Mouse (Mus musculus) hindbrain, embryonic 11.5 days (tissue): ENCODE measurements around the gene Emp3. TPM values are rescaled to one million over a fixed set of nuclear protein-coding genes. Genes with fewer than 3 reads are reported as not detected.

ENCODE experiments used
- ATAC-seq: fragments of 200-750 bp; cut with Nextera tagmentation; 2 replicates; pipeline ENCODE4 v1.8.0; 2017; ENCODE audit warnings: mild to moderate bottlenecking, moderate TSS enrichment, moderate library complexity; ENCODE audit not compliant: low FRiP score
- DNase-seq: peaks from one replicate; pipeline ENCODE4 v3.0.0-alpha.2; 2015; ENCODE audit warnings: low spot score
- H3K27ac ChIP-seq: fragments of 300-500 bp; sonication (generic); 2 replicates; pipeline ENCODE4 v1.5.1; 2014; ENCODE audit warnings: mild to moderate bottlenecking, low read depth, low read length
- H3K27me3 ChIP-seq: fragments of 300-500 bp; sonication (generic); 2 replicates; pipeline ENCODE4 v1.6.1; 2014; ENCODE audit warnings: mild to moderate bottlenecking, low read length, moderate library complexity, mixed read lengths; ENCODE audit not compliant: control insufficient read depth, insufficient read depth
- H3K36me3 ChIP-seq: fragments of 300-500 bp; sonication (generic); 2 replicates; pipeline ENCODE4 v1.6.1; 2014; ENCODE audit warnings: mild to moderate bottlenecking, low read length, moderate library complexity, mixed read lengths; ENCODE audit not compliant: control insufficient read depth, insufficient read depth
- H3K4me1 ChIP-seq: fragments of 300-500 bp; sonication (generic); replicated peaks from 2 replicates; pipeline ENCODE4 v1.6.1; 2014; ENCODE audit warnings: low read length, mixed read lengths; ENCODE audit not compliant: control insufficient read depth, insufficient read depth
- H3K4me2 ChIP-seq: fragments of 300-500 bp; sonication (generic); replicated peaks from 2 replicates; pipeline ENCODE4 v1.6.1; 2014; ENCODE audit warnings: mild to moderate bottlenecking, low read depth, low read length
- H3K4me3 ChIP-seq: fragments of 300-500 bp; sonication (generic); 2 replicates; pipeline ENCODE4 v1.5.1; 2014; ENCODE audit warnings: low read depth, low read length
- H3K9ac ChIP-seq: fragments of 300-500 bp; sonication (generic); 2 replicates; pipeline ENCODE4 v1.6.1; 2014; ENCODE audit warnings: low read depth, low read length
- H3K9me3 ChIP-seq: fragments of 300-500 bp; sonication (generic); 2 replicates; pipeline ENCODE4 v1.6.1; 2016; ENCODE audit warnings: low read length; ENCODE audit not compliant: control insufficient read depth
- WGBS: fragments of 180-500 bp; shearing (Covaris S2); extraction: QIAGEN DNeasy Blood & Tissue Kit; methylation state at CpG from one replicate; pipeline ENCODE4 v1.1.7; 2014; 5-methylcytosine and 5-hydroxymethylcytosine counted together
- polyA plus RNA-seq: library from polyadenylated mRNA; unstranded; fragments of >200 nt; fragmentation: Nextera tagmentation; extraction: Ambion mirVana; gene quantifications from 2 replicates; pipeline ENCODE4 v1.2.1, GENCODE M21; 2014

The Emp3 gene
- polyA plus RNA-seq, 1 experiment from 2014 or later, result 40.5 TPM

DNA sequence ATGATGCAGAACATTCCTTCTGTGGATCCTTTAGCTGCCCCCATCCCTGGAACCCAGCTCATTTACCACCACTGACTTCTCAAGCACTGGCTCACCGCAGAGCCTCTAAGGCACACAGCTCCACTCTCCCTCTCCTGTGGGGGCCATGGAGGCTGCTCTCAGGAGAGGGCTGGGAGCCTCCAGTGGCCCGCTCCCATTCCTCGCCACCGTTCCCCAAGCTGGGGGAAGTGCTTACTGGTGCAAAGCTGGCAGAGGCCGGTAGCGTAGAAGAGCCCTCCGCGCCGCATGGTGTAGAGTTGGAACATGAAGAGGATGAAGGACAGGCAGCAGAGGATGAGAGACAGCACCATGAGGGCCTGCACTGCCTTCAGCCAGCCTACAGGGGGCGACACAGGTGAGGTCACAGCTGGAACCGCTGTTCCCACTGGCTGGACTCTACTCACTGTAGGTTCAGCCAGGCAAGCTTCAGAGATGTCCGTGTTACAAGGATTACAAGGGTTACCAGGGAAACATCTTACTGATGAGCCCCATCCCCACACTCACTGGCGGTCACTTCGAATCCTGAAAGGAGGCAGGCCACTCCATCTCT, 2.0 kb downstream of the Emp3 start:
- Histone ChIP-seq H3K9me3 (no peaks in the 10 kb centered on the region), H3K4me1 (peaks cover 17% of the 10 kb centered on the region), H3K4me2 (no peak overlapping the region), H3K27ac (no peak overlapping the region), H3K36me3 (no peaks in the 10 kb centered on the region), H3K4me3 (no peak overlapping the region), H3K9ac (no peak overlapping the region), H3K27me3 (no peaks in the 10 kb centered on the region)
- DNase-seq (no peak), ATAC-seq (no peak)
- 68% methylated on average over 14 of the region's 14 CpGs for WGBS

DNA sequence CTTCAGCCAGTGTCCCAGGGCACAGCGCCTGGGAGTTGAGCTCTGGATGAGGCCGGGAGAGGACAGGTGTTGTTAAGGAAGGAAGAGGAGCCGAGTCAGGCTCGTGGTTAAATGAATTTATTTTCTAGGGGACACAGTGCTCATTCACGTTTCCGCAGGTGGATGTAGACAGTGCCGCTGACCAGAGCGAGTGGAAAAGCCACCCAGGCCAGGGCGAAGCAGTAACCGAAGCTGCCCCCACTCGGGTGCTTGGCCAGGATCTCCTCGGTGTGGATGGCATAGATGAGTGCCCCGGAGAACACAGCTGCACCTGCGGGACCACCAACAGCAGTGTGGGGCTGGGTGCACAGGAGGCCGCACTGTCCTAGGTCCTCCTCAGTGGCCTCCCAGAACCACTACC, 3.3 kb downstream of the Emp3 start:
- WGBS, result 86% methylated on average over 15 of the region's 15 CpGs
- H3K4me3 ChIP-seq, result no peak overlapping the region
- H3K9me3 ChIP-seq, result no peaks in the 10 kb centered on the region
- H3K27ac ChIP-seq, result no peak overlapping the region
- ATAC-seq (no peak), DNase-seq (no peak)
- no peak overlapping the region for H3K9ac ChIP-seq
- peaks cover 17% of the 10 kb centered on the region for H3K4me1 ChIP-seq
- no peaks in the 10 kb centered on the region for H3K27me3 ChIP-seq
- H3K4me2 ChIP-seq, result no peak overlapping the region
- no peaks in the 10 kb centered on the region for H3K36me3 ChIP-seq

DNA sequence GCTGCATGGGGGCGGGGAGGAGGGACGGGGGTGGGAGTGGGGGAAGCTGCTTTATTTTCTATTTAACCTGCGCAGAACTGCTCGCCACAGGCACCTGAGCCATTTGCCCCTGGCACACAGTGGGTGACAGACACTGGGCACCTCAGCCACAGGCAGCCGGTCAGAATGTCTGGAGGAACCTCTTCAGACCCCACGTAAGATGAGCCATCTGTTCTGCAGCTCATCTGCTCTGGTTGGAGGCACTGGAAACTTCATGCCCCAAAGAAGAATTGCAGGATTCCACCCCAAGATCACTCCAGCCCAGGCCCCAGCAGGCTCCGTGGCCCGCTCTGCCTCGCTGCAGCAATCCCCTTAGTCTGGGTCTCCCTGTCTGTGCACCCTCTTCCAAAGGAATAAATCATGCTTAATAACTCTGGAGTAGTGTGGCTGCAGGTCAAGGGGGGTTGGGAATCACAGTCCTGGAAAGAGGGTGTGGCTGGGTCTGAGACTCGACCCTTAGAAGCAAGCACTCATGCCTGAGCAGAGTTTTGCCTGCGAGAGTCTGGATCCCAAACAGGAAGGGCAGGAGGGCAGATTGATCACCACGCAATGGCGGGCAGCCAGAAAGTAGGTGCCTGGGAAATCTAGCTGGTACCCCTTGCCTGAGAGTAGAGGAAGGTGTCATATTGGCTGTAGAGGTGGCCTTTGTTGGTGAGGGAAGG, 4.0 kb downstream of the Emp3 start:
- Histone ChIP-seq H3K9me3 (no peaks in the 10 kb centered on the region), H3K27me3 (no peaks in the 10 kb centered on the region), H3K4me3 (no peak overlapping the region), H3K4me1 (peaks cover 12% of the 10 kb centered on the region), H3K27ac (peak overlapping the region; percentile 55; the same call in 1 of the 2 replicates), H3K36me3 (no peaks in the 10 kb centered on the region), H3K4me2 (peak overlapping the region; percentile 21; the same call in 1 of the 2 replicates), H3K9ac (no peak overlapping the region)
- DNase-seq, result no peak
- WGBS, result 39% methylated on average over 13 of the region's 13 CpGs
- ATAC-seq, result peak; percentile 12; the same call in 1 of the 2 replicates

DNA sequence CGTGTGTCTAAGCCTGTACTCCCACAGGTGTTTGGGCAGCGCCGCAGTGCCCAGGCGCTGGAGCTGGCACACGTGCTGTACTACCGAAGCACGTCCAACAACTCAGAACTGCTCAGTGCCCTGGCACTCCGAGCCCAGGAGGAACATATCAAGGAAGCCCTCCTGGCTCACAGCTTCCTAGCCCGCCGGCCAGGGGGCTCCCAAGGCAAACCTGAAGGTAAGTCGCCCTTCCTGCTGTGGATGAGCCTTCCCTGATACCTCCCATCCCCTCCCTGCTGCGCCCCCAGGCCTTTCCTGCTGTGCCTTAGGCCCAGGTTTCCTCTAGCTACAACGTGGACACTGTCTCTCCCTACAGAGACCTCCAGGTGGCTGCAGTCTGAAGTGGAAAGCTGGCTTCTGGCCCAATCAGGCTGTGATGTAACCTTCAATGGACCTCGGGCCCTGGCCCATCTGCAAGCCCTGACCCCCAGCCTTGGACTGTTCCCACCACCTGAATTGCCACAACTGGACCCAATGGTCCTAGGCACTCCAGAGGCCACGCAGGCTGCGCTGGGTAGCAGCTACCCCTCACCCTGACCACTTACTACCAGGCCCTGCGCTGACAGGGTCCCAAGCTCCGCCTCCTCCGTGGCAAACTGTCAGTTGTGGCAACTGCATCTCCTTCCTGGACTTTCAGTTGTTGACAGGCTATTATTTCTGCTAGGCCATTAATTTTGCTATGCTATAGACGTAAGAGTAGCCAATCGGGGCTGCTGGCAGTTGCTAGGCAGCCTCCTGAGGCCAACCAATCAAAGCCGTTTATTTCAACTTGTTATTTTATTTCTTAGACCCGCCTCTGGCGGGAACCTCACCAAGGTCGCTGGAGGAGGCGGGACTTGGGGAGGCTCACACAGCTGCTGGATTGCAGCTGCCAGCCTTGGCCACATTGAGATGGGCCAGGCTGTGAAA, 4.9 kb downstream of the Emp3 start:
- 37% methylated on average over 25 of the region's 26 CpGs for WGBS
- peak overlapping the region; percentile 21 for H3K4me2 ChIP-seq
- peak; percentile 90 for ATAC-seq

DNA sequence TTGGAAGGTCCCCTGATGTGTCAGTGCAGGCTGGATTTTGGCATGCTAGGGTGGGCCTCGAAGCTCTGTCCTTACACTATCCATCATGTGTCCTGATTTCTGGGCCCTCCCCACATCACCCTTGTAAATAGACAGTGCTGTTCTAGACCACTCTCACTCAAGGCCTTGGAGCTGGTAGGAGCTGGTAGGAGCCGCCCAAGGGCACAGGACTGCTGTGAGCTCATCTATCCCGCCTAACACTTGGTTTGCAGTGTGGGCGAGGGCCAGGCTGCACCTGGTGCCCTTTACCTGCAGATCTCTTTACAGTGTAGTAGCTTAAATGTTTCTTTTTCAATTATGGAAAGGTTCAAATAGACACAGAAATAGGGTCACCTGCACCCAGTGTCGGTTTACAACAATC, 6.2 kb downstream of the Emp3 start:
- DNase-seq (no peak), ATAC-seq (no peak)
- Histone ChIP-seq H3K4me1 (peaks cover 12% of the 10 kb centered on the region), H3K9ac (no peak overlapping the region), H3K4me2 (no peak overlapping the region), H3K27me3 (no peaks in the 10 kb centered on the region), H3K36me3 (no peaks in the 10 kb centered on the region), H3K27ac (no peak overlapping the region), H3K4me3 (no peak overlapping the region), H3K9me3 (no peaks in the 10 kb centered on the region)
- 91% methylated on average over 5 of the region's 5 CpGs for WGBS

More for the DNA sequence above, 4.9 kb downstream of the Emp3 start:
- peak; percentile 76 for DNase-seq
- peak overlapping the region; percentile 32; the same call in 1 of the 2 replicates for H3K9ac ChIP-seq
- H3K4me3 ChIP-seq, result peak overlapping the region; percentile 13; the same call in 1 of the 2 replicates
- peak overlapping the region; percentile 67 for H3K27ac ChIP-seq
- no peaks in the 10 kb centered on the region for H3K36me3 ChIP-seq
- H3K27me3 ChIP-seq, result no peaks in the 10 kb centered on the region
- no peaks in the 10 kb centered on the region for H3K9me3 ChIP-seq
- peaks cover 12% of the 10 kb centered on the region for H3K4me1 ChIP-seq

GRCm38 (mm10) chr7:45914067-45914466, 7.1 kb downstream of the Emp3 start:
- Histone ChIP-seq H3K4me1 (peaks cover 12% of the 10 kb centered on the region), H3K27me3 (no peaks in the 10 kb centered on the region), H3K9ac (no peak overlapping the region), H3K27ac (no peak overlapping the region), H3K36me3 (no peaks in the 10 kb centered on the region), H3K9me3 (no peaks in the 10 kb centered on the region), H3K4me2 (no peak overlapping the region), H3K4me3 (no peak overlapping the region)
- DNase-seq (no peak), ATAC-seq (no peak)
- WGBS, result 86% methylated on average over 6 of the region's 6 CpGs

DNA sequence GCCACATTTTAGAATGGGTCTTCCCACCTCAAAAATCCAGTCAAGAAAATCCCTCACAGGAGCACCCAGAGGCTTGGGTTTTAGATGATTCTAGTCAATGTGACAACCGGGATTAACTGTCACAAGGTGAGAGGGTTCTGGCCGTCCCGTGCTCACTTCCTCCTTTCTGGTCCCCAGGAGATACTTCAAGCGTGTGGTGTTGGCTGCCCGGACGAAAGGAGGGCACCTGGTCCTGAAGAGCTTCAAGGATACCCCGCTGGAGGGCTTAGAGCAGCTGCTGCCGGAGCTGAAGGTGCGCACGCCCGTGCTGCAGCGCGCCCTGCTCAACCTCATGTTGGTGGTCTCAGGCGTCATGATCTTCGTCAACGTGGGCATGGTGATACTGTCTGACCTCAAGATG, 12.1 kb downstream of the Emp3 start:
- H3K27ac ChIP-seq, result no peak overlapping the region
- ATAC-seq, result no peak

GRCm38 (mm10) chr7:45908384-45908783, 12.8 kb downstream of the Emp3 start:
- no peak overlapping the region for H3K9ac ChIP-seq
- no peak overlapping the region for H3K27ac ChIP-seq
- no peaks in the 10 kb centered on the region for H3K36me3 ChIP-seq
- H3K4me3 ChIP-seq, result no peak overlapping the region
- DNase-seq, result no peak
- ATAC-seq, result no peak
- no peaks in the 10 kb centered on the region for H3K4me1 ChIP-seq
- H3K27me3 ChIP-seq, result no peaks in the 10 kb centered on the region
- no peaks in the 10 kb centered on the region for H3K9me3 ChIP-seq
- H3K4me2 ChIP-seq, result no peak overlapping the region

More for the DNA sequence above, 12.1 kb downstream of the Emp3 start:
- Histone ChIP-seq H3K27me3 (no peaks in the 10 kb centered on the region), H3K4me1 (no peaks in the 10 kb centered on the region), H3K9ac (no peak overlapping the region), H3K9me3 (no peaks in the 10 kb centered on the region), H3K36me3 (no peaks in the 10 kb centered on the region), H3K4me3 (no peak overlapping the region), H3K4me2 (no peak overlapping the region)
- no peak for DNase-seq
- WGBS, result 97% methylated on average over 16 of the region's 16 CpGs
